Mouse (Mus musculus) lung, adult 2 months (tissue): ENCODE measurements around the gene Hdac5.

Experiments used
- CTCF ChIP-seq: fragments of 200-500 bp; IDR thresholded peaks from 2 replicates; pipeline ENCODE4 v1.5.1; 2011; ENCODE audit warnings: mild to moderate bottlenecking, low read length, control low read depth; ENCODE audit not compliant: insufficient read depth
- POLR2A ChIP-seq: fragments of 200-500 bp; IDR thresholded peaks from 2 replicates; pipeline ENCODE4 v1.6.1; 2011; ENCODE audit warnings: low read depth, mild to moderate bottlenecking, control low read depth, low read length, borderline replicate concordance; ENCODE audit errors: extremely low read depth

- TF ChIP-seq POLR2A = no peak
- no peak for TF ChIP-seq CTCF
Measured at GRCm38 (mm10) chr11:102221243-102221953, 8.6 kb downstream of the Hdac5 start.
